Mouse (Mus musculus) heart, postnatal 14 days (tissue): ENCODE results near the gene Cnn2. TPM values are rescaled to one million over a fixed set of nuclear protein-coding genes. Genes with fewer than 3 reads are reported as not detected.
A peak's percentile ranks its signal among the peaks of the same experiment; 100 is the strongest.
"Not testable (repeated sequence)": the region's sequence is repeated elsewhere in the genome, so short reads cannot be mapped to it uniquely, and the experiment has no call there.

Experiments
- DNase-seq, 2 experiments: peaks; one replicate each; pipeline ENCODE4 v3.0.0; 2021 to 2022
- intact Hi-C: fragments of 180-260 bp; cut with DNase I; formaldehyde crosslinking; loops from one replicate; pipeline ENCODE4 v1.15.1; 2025
- long read RNA-seq, 2 experiments: library from polyadenylated mRNA; stranded (forward); transcript quantifications; one replicate each; pipeline ENCODE4 v2.0.0; 2021
- total RNA-seq, 2 experiments: library from RNA; stranded (reverse); gene quantifications; 2 replicates each; pipeline ENCODE4 v1.2.3; 2021

Gene Cnn2
- total RNA-seq: 10 to 100 TPM; 36.2 to 45.9 TPM
- long read RNA-seq, experiment 1, transcript Cnn2-201 (7 exons, 2,460 nt): major isoform, 115 of 124 reads
- long read RNA-seq, experiment 1, partial matches to known transcripts: 6 of 124 reads
- long read RNA-seq, experiment 1, other reads (novel, unspliced or antisense): 3 of 124 reads
- long read RNA-seq, experiment 2, transcript Cnn2-201 (7 exons, 2,460 nt): major isoform, 77 of 84 reads
- long read RNA-seq, experiment 2, partial matches to known transcripts: 4 of 84 reads
- long read RNA-seq, experiment 2, other reads (novel, unspliced or antisense): 3 of 84 reads

- peak; percentile 75 to 81 for DNase-seq
- intact Hi-C loops: loop anchor here (2.0 to 5.0 kb wide), 2 partner anchors 46 to 64 kb away; no protein-coding TSS in a partner anchor
Measured at GRCm38 (mm10) chr10:79988506-79989271, at the start of gene Cnn2. Cnn2 (plus strand) TSS chr10:79988584.

DNA sequence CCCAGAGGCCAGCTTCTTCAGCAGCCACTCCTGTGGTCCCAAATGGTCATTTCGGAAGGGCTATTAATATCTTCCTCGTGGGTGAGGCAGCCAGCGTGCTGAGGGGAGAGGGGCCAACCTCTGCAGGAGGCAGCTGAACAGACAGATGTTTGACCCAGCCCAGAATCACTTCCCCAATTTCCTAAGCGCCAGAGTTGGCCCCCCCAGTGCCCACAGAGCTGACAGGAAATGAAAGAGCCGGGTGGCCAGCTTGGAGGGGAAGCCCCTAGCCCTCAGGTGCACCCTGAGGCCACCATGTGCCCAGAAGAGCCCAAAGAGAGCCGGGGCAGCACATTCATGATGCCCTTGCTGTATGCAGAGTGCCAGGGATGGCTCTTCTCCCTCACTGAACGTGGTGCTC, 47.6 kb upstream of the Cnn2 start:
- peak; percentile 32 to 36 for DNase-seq
- intact Hi-C loops: no loop called here

- intact Hi-C loops: no loop called here
- no peak for DNase-seq
Measured at GRCm38 (mm10) chr10:79942988-79943387, 45.4 kb upstream of the Cnn2 start.

DNA sequence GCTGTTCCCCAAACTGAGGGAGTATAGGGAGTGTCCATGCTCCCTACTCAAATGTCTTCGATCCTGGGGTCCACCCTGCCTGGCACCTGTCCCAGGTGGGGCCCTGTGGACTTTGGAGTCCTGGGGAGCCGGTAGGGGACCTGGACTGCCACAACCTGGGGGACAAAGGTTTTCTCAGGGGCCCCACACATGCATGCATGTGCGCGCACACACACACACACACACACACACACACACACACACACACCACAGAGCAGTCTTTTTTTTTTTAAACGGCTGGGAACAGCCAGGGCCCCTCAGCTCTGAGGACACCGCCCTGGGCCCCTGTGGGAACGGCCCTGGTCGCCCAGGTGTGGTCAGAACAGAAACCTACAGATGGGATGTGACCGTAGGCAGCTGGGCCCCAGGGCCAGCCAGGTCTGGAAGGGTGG, 44.9 kb upstream of the Cnn2 start:
- intact Hi-C loops: no loop called here
- no peak for DNase-seq

GRCm38 (mm10) chr10:79945507-79946234, 42.7 kb upstream of the Cnn2 start:
- DNase-seq: no peak
- intact Hi-C loops: no loop called here

- intact Hi-C loops: no loop called here
- no peak for DNase-seq
Measured at GRCm38 (mm10) chr10:79946752-79947322, 41.5 kb upstream of the Cnn2 start.

GRCm38 (mm10) chr10:79947502-79947901, 40.9 kb upstream of the Cnn2 start:
- no peak for DNase-seq
- intact Hi-C loops: no loop called here

- DNase-seq: no peak
- intact Hi-C loops: no loop called here
Measured at GRCm38 (mm10) chr10:79949873-79950272, 38.5 kb upstream of the Cnn2 start.

- DNase-seq: no peak
- intact Hi-C loops: no loop called here
Measured at GRCm38 (mm10) chr10:79950661-79951060, 37.7 kb upstream of the Cnn2 start.

DNA sequence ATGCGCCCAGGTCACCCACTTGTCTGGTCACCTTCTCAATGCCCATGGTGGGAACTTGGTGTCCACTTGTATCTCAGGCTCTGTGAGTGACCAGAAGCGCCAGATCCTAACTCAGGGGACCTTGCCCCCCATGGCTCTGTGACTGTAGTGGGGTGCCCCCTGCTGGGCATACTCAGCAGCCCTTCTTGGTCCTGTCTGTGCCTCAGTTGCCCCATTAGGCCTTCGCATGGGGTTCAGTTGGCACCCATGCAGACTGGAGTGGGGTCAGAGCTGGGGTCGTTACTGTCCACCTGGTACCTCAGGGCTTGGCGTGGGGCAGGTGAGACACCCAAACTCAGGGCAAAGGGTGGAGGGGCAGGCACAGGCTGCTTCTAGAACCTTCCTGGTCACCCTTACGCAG, 34.4 kb upstream of the Cnn2 start:
- peak; percentile 44 to 52 for DNase-seq

GRCm38 (mm10) chr10:79955691-79956090, 32.7 kb upstream of the Cnn2 start:
- intact Hi-C loops: loop anchor here (2.0 kb wide), 2 partner anchors 63 to 121 kb away; no protein-coding TSS in a partner anchor
- DNase-seq: no peak

More for the DNA sequence above, 34.4 kb upstream of the Cnn2 start:
- intact Hi-C loops: no loop called here

- intact Hi-C loops: loop anchor here (2.0 kb wide), 2 partner anchors 64 to 122 kb away; no protein-coding TSS in a partner anchor
- no peak for DNase-seq
Measured at GRCm38 (mm10) chr10:79956643-79957154, 31.7 kb upstream of the Cnn2 start.

GRCm38 (mm10) chr10:79958140-79958816, 30.1 kb upstream of the Cnn2 start:
- peak; percentile 84 to 89 for DNase-seq
- intact Hi-C loops: loop anchor here (1.0 kb wide), 1 partner anchor 33 kb away; no protein-coding TSS in a partner anchor

DNA sequence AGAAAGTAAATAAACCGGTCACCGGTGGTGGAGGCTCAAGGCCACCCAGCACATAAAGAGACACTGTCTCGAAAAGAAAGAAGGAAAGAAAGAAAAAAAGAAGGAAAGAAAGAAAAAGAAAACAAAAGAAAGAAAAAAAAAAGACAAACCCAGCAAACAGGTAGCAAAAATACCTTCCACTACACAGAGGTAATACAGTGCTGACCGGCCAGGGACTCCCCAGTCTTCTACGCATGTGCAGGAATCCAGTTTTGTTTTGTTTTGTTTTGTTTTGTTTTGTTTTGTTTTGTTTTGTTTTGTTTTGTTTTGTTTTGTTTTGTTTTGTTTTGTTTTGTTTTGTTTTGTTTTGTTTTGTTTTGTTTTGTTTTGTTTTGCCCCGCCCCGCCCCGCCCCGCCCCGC, 29.0 kb upstream of the Cnn2 start:
- intact Hi-C loops: not testable (repeated sequence)
- peak in 1 of 2 experiments; percentile 51 for DNase-seq

DNA sequence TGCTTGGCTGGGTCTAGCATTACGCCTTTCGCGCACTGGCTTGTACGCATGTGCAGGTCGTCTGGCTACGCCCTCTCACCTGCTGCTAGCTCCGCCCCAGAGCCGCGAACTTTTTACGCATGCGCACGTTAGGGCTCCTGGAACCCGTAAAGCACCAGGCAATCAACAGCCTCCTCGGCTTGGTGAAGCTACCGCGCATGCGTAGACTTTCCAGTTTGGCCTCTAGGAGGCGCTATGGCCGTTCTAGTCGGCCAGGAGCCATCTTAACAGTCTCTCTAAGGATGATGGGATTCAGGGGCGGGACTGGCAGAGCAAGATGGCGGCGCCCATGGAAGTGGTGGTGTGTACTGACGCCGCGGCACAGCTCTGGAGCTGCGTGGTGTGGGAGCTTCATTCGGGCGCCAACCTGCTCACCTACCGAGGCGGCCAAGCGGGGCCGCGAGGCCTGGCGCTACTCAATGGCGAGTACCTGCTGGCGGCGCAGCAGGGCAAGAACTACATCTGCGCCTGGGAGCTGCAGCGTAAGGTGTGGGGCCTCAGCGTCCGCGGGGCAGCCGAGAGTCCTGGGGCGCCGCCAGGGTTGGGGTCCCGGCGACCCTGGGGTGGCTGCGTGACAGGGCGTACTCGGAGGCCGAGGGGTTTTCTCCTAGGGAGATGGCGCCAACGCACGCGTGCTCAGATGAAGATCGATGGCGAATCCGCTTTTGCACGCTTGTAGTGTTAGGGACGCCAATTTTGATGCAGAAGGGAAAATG, 28.4 kb upstream of the Cnn2 start, which contains the start of gene Wdr18:
Wdr18 (plus strand) TSS at position 306 of the 755 bp plus-strand sequence.
- peak; percentile 99 for DNase-seq
- intact Hi-C loops: loop anchor here (10.0 kb wide), 2 partner anchors 175 to 285 kb away; partner anchors contain the start of genes Atp5d and Ndufs7

- intact Hi-C loops: loop anchor here (10.0 kb wide), 2 partner anchors 174 to 284 kb away; partner anchors contain the start of genes Atp5d and Ndufs7
- DNase-seq: no peak
Measured at GRCm38 (mm10) chr10:79960671-79961294, 27.6 kb upstream of the Cnn2 start.

- intact Hi-C loops: loop anchor here (10.0 kb wide), 2 partner anchors 170 to 280 kb away; partner anchors contain the start of genes Atp5d and Ndufs7
- no peak for DNase-seq
Measured at GRCm38 (mm10) chr10:79964727-79965126, 23.7 kb upstream of the Cnn2 start.

GRCm38 (mm10) chr10:79965325-79965724, 23.1 kb upstream of the Cnn2 start:
- DNase-seq: no peak
- intact Hi-C loops: loop anchor here (10.0 kb wide), 2 partner anchors 169 to 279 kb away; partner anchors contain the start of genes Atp5d and Ndufs7
